Mouse (Mus musculus) MEL (cell line): Measurements from ENCODE around the gene Lsmem1. TPM values are rescaled to one million over a fixed set of nuclear protein-coding genes. Genes with fewer than 3 reads are reported as not detected.

Experiments used
- DNase-seq: peaks from one replicate; pipeline ENCODE4 v3.0.0; 2011; ENCODE audit warnings: low read depth, low spot score
- H3K27ac ChIP-seq: 2 replicates; pipeline ENCODE4 v1.5.1; 2012; ENCODE audit warnings: low read depth, mild to moderate bottlenecking, control low read depth, low read length, moderate library complexity; ENCODE audit not compliant: control insufficient read depth
- H3K27me3 ChIP-seq, 2 experiments: fragments of 150-350 bp in 1 of 2; sonication (generic) in 1 of 2; 2 replicates each; pipeline ENCODE4 v1.6.1; 2012; ENCODE audit warnings: low read length in 2 of 2, mild to moderate bottlenecking in 2 of 2, improper control_type of control experiment in 1 of 2, moderate library complexity in 1 of 2; ENCODE audit not compliant: insufficient read depth in 2 of 2, control insufficient read depth in 1 of 2
- H3K36me3 ChIP-seq, 2 experiments: 2 replicates each; pipeline ENCODE4 v1.6.1; 2012 to 2014; ENCODE audit warnings: low read length in 2 of 2, improper control_type of control experiment in 1 of 2, inconsistent platforms in 1 of 2, mild to moderate bottlenecking in 1 of 2; ENCODE audit not compliant: insufficient read depth in 2 of 2, control insufficient read depth in 1 of 2
- H3K4me1 ChIP-seq, 2 experiments: fragments of 150-350 bp in 1 of 2; sonication (generic) in 1 of 2; 2 replicates each; pipeline ENCODE4 v1.6.1; 2012; ENCODE audit warnings: low read length in 2 of 2, improper control_type of control experiment in 1 of 2, mild to moderate bottlenecking in 1 of 2; ENCODE audit not compliant: insufficient read depth in 2 of 2, control insufficient read depth in 1 of 2
- H3K4me3 ChIP-seq, 2 experiments: fragments of 150-350 bp in 1 of 2; sonication (generic) in 1 of 2; 2 replicates each; pipeline ENCODE4 v1.5.1; 2012; ENCODE audit warnings: low read depth in 2 of 2, low read length in 2 of 2, mild to moderate bottlenecking in 2 of 2, moderate library complexity in 2 of 2, control low read depth in 1 of 2, improper control_type of control experiment in 1 of 2; ENCODE audit not compliant: control insufficient read depth in 1 of 2, insufficient read depth in 1 of 2
- H3K79me2 ChIP-seq: 2 replicates; pipeline ENCODE4 v1.6.1; 2012; ENCODE audit warnings: mild to moderate bottlenecking, low read length, moderate library complexity; ENCODE audit not compliant: control insufficient read depth, poor library complexity, insufficient read depth
- H3K9ac ChIP-seq: 2 replicates; pipeline ENCODE4 v1.6.1; 2012; ENCODE audit warnings: low read depth, mild to moderate bottlenecking, control low read depth, low read length, moderate library complexity; ENCODE audit not compliant: control insufficient read depth, poor library complexity, severe bottlenecking
- H3K9me3 ChIP-seq: fragments of 150-350 bp; sonication (generic); replicated peaks from 2 replicates; pipeline ENCODE4 v1.6.1; 2012; ENCODE audit warnings: mild to moderate bottlenecking, low read length, improper control_type of control experiment, moderate library complexity; ENCODE audit not compliant: insufficient read depth
- BHLHE40 ChIP-seq: IDR thresholded peaks from 2 replicates; pipeline ENCODE4 v1.6.1; 2012; ENCODE audit warnings: low read depth, mild to moderate bottlenecking, inconsistent platforms, low read length, improper control_type of control experiment, borderline replicate concordance
- CHD2 ChIP-seq: IDR thresholded peaks from 2 replicates; pipeline ENCODE4 v1.6.1; 2011; ENCODE audit warnings: low read length, improper control_type of control experiment
- CTCF ChIP-seq, 3 experiments: IDR thresholded peaks in 2 of 3; conservative IDR thresholded peaks in 1 of 3; 2 replicates each; pipeline ENCODE4 v1.5.1; 2011 to 2012; ENCODE audit warnings: low read length in 3 of 3, low read depth in 2 of 3, mild to moderate bottlenecking in 2 of 3, improper control_type of control experiment in 1 of 3, inconsistent platforms in 1 of 3, mixed read lengths in 1 of 3, moderate library complexity in 1 of 3; ENCODE audit not compliant: control insufficient read depth in 1 of 3, insufficient read depth in 1 of 3, poor library complexity in 1 of 3, severe bottlenecking in 1 of 3
- E2F4 ChIP-seq: IDR thresholded peaks from 2 replicates; pipeline ENCODE4 v1.6.1; 2011; ENCODE audit warnings: low read depth, low read length, improper control_type of control experiment, borderline replicate concordance
- EP300 ChIP-seq, 2 experiments: IDR thresholded peaks; 2 replicates each; pipeline ENCODE4 v1.6.1; 2011; ENCODE audit warnings: improper control_type of control experiment in 2 of 2, low read length in 2 of 2, low read depth in 1 of 2, mild to moderate bottlenecking in 1 of 2
- ETS1 ChIP-seq: IDR thresholded peaks from 2 replicates; pipeline ENCODE4 v1.6.1; 2012; ENCODE audit warnings: low read depth, mild to moderate bottlenecking, inconsistent platforms, low read length, improper control_type of control experiment, moderate library complexity
- GATA1 ChIP-seq: IDR thresholded peaks from 2 replicates; pipeline ENCODE4 v1.6.1; 2011; ENCODE audit warnings: low read depth, low read length, improper control_type of control experiment
- JUND ChIP-seq: IDR thresholded peaks from 2 replicates; pipeline ENCODE4 v1.6.1; 2011; ENCODE audit warnings: low read depth, mild to moderate bottlenecking, improper control_type of control experiment, low read length
- KAT2A ChIP-seq: conservative IDR thresholded peaks from 2 replicates; pipeline ENCODE4 v1.6.1; 2012; ENCODE audit warnings: low read depth, low read length, improper control_type of control experiment, inconsistent platforms
- MAFK ChIP-seq: IDR thresholded peaks from 2 replicates; pipeline ENCODE4 v1.6.1; 2011; ENCODE audit warnings: low read depth, mild to moderate bottlenecking, low read length, improper control_type of control experiment, borderline replicate concordance
- MAX ChIP-seq: IDR thresholded peaks from 2 replicates; pipeline ENCODE4 v1.6.1; 2011; ENCODE audit warnings: low read length, improper control_type of control experiment
- MAZ ChIP-seq: IDR thresholded peaks from 2 replicates; pipeline ENCODE4 v1.6.1; 2012; ENCODE audit warnings: low read depth, mild to moderate bottlenecking, inconsistent platforms, low read length, improper control_type of control experiment
- MYB ChIP-seq: IDR thresholded peaks from 2 replicates; pipeline ENCODE4 v1.6.1; 2011; ENCODE audit warnings: mild to moderate bottlenecking, low read depth, low read length, improper control_type of control experiment
- MYC ChIP-seq: IDR thresholded peaks from 2 replicates; pipeline ENCODE4 v1.6.1; 2011; ENCODE audit warnings: low read depth, mild to moderate bottlenecking, low read length, improper control_type of control experiment, moderate library complexity
- NELFE ChIP-seq: IDR thresholded peaks from 2 replicates; pipeline ENCODE4 v1.6.1; 2011; ENCODE audit warnings: low read depth, low read length, improper control_type of control experiment
- NRF1 ChIP-seq: IDR thresholded peaks from 2 replicates; pipeline ENCODE4 v1.6.1; 2014; ENCODE audit warnings: low read depth, mild to moderate bottlenecking, inconsistent platforms, low read length, improper control_type of control experiment, moderate library complexity; ENCODE audit not compliant: poor library complexity, insufficient read depth, severe bottlenecking
- POLR2A ChIP-seq, 2 experiments: IDR thresholded peaks; 2 replicates each; pipeline ENCODE4 v1.6.1; 2011 to 2012; ENCODE audit warnings: low read length in 2 of 2, mild to moderate bottlenecking in 2 of 2, control low read depth in 1 of 2, improper control_type of control experiment in 1 of 2, low read depth in 1 of 2, moderate library complexity in 1 of 2; ENCODE audit not compliant: control insufficient read depth in 1 of 2, insufficient read depth in 1 of 2, poor library complexity in 1 of 2
- RAD21 ChIP-seq: IDR thresholded peaks from 2 replicates; pipeline ENCODE4 v1.6.1; 2011; ENCODE audit warnings: mild to moderate bottlenecking, low read depth, low read length, improper control_type of control experiment
- RCOR1 ChIP-seq: IDR thresholded peaks from 2 replicates; pipeline ENCODE4 v1.6.1; 2012; ENCODE audit warnings: low read depth, mild to moderate bottlenecking, inconsistent platforms, low read length, improper control_type of control experiment
- SIN3A ChIP-seq: IDR thresholded peaks from 2 replicates; pipeline ENCODE4 v1.6.1; 2012; ENCODE audit warnings: low read length, improper control_type of control experiment, inconsistent platforms
- TBP ChIP-seq: IDR thresholded peaks from 2 replicates; pipeline ENCODE4 v1.8.0; 2011; ENCODE audit warnings: low read depth, low read length, improper control_type of control experiment
- ZC3H11A ChIP-seq: IDR thresholded peaks from 2 replicates; pipeline ENCODE4 v1.6.1; 2012; ENCODE audit warnings: low read depth, mild to moderate bottlenecking, inconsistent platforms, low read length, improper control_type of control experiment
- ZMIZ1 ChIP-seq: IDR thresholded peaks from 2 replicates; pipeline ENCODE4 v1.6.1; 2012; ENCODE audit warnings: low read depth, mild to moderate bottlenecking, inconsistent platforms, low read length, improper control_type of control experiment, moderate library complexity
- ZNF384 ChIP-seq: IDR thresholded peaks from 2 replicates; pipeline ENCODE4 v1.6.1; 2012; ENCODE audit warnings: low read depth, mild to moderate bottlenecking, inconsistent platforms, low read length, improper control_type of control experiment
- polyA plus RNA-seq, 2 experiments: library from polyadenylated mRNA; stranded (reverse) in 1 of 2; unstranded in 1 of 2; fragments of >175 nt in 1 of 2; fragments of >200 nt in 1 of 2; gene quantifications; 2 replicates each; pipeline versions ENCODE4 v1.2.1 to v1.2.4; 2012; ENCODE audit warnings: low replicate concordance in 2 of 2, low read depth in 1 of 2; ENCODE audit not compliant: insufficient read length in 2 of 2, insufficient read depth in 1 of 2, missing spikeins in 1 of 2
- total RNA-seq: library from RNA; depleted of rRNA; stranded (reverse); fragments of 300-350 nt; gene quantifications from 2 replicates; pipeline ENCODE4 v1.2.3, GENCODE M21; 2012

Gene Lsmem1
- total and polyA plus RNA-seq, 3 experiments = 0.14 TPM; not detected in 2

DNA sequence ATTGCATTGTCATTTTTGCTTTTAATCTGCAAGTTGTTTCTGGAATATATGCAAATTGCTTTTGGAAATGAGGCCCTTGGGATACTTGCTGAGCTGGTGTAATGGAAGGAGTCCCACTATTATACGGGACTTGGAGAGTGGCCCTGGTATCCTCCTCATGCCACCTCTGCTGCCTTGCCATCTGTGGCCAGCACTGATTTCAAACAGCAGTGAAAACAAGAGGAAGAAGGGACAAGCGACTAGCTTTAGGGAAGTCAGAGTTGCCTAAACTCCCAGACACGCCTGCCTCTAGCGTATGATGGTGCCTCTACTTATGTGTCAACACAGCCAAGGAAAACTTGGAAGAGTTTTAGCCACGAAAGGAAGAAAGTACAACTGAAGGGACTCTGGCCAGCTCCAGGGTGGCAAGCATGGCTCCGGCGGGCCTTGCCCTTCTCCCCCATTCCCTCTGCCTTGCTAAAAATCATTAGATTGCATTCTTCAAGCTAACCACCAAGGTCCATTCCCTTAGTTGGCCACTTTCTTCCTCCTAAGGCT lies 46.2 kb upstream of the Lsmem1 start:
- no peaks in the 10 kb centered on the region for H3K79me2 ChIP-seq
- H3K9me3 ChIP-seq = no peaks in the 10 kb centered on the region
- H3K27ac ChIP-seq = no peak overlapping the region
- no peak overlapping the region for H3K9ac ChIP-seq
- TF ChIP-seq KAT2A (no peak), EP300 (IDR thresholded peaks at IDR 0.05; ENCODE audit: low read depth in 1 of 2, low read length in 2 of 2) (no peak)
- peaks cover 12 to 19% of the 10 kb centered on the region in 2 experiments for H3K4me1 ChIP-seq
- H3K27me3 ChIP-seq = no peaks in the 10 kb centered on the region
- no peak overlapping the region for H3K4me3 ChIP-seq
- peaks cover 0 to 17% of the 10 kb centered on the region in 2 experiments; a peak in 2 of 4 replicates for H3K36me3 ChIP-seq
- DNase-seq = no peak

DNA sequence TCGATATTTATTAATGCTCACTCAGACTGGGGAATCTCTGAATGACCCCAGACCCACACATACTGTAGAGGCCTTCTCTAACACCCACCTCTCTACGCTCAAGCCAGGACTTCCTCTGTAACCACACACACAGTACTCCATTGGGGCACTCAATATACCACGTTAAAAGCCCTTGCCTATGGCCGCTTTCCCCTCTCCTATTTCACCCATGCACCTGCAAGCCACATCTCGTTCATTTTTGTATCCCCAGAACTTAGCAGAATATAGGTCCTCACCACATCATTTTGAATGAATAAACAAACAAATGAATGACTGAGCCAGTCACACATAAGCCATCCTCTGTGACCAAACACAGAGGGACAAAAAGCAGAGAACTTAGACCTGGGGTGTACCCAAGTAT lies 45.6 kb upstream of the Lsmem1 start:
- H3K9me3 ChIP-seq = no peaks in the 10 kb centered on the region
- no peaks in the 10 kb centered on the region for H3K79me2 ChIP-seq
- H3K4me3 ChIP-seq = no peak overlapping the region
- H3K4me1 ChIP-seq = peaks cover 12 to 19% of the 10 kb centered on the region in 2 experiments
- DNase-seq = no peak
- no peak overlapping the region for H3K9ac ChIP-seq
- no peak for TF ChIP-seq BHLHE40
- no peak for TF ChIP-seq CTCF (IDR thresholded peaks at IDR 0.05 in 2 of 3, conservative IDR thresholded peaks at IDR 0.05 in 1 of 3; ENCODE audit: control insufficient read depth in 1 of 3, insufficient read depth in 1 of 3, low read depth in 2 of 3, low read length in 3 of 3, poor library complexity in 1 of 3, severe bottlenecking in 1 of 3)
- no peak for TF ChIP-seq MAX
- no peak for TF ChIP-seq TBP
- no peak for TF ChIP-seq MAZ
- TF ChIP-seq RCOR1 = no peak
- TF ChIP-seq CHD2 = no peak
- TF ChIP-seq NELFE = no peak
- TF ChIP-seq MYC = no peak
- H3K27ac ChIP-seq = no peak overlapping the region
- H3K36me3 ChIP-seq = peaks cover 0 to 17% of the 10 kb centered on the region in 2 experiments; a peak in 2 of 4 replicates
- H3K27me3 ChIP-seq = no peaks in the 10 kb centered on the region

DNA sequence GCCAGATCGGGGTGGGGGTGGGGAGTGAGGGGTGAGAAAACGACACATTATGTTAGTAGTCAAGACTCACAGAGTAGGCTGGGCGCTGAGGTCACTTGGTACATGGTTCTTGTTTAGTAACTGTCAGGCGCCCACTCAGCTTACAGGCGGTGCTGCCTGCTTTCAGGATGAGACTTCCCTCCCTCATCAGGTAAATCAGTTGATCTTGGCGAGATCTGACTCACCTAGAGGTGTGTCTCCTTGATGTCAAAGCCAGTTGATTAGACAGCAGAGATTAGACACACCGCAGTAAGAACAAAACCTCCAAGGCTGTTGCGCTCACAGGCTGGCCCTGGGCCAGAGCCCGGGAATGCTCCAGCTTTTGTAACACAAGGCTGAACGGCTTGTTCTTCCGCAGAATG lies 44.5 kb upstream of the Lsmem1 start:
- Histone ChIP-seq H3K9me3 (no peaks in the 10 kb centered on the region), H3K27ac (no peak overlapping the region), H3K4me3 (no peak overlapping the region), H3K79me2 (no peaks in the 10 kb centered on the region), H3K4me1 (peaks cover 12 to 16% of the 10 kb centered on the region in 2 experiments), H3K27me3 (no peaks in the 10 kb centered on the region), H3K9ac (no peak overlapping the region), H3K36me3 (peaks cover 0 to 17% of the 10 kb centered on the region in 2 experiments; a peak in 2 of 4 replicates)
- TF ChIP-seq POLR2A (IDR thresholded peaks at IDR 0.05; ENCODE audit: control insufficient read depth in 1 of 2, insufficient read depth in 1 of 2, low read depth in 1 of 2, low read length in 2 of 2, poor library complexity in 1 of 2) (no peak), EP300 (IDR thresholded peaks at IDR 0.05; ENCODE audit: low read depth in 1 of 2, low read length in 2 of 2) (no peak), ZMIZ1 (no peak), NRF1 (no peak), ZNF384 (no peak), KAT2A (no peak), MAFK (no peak), JUND (no peak), MAX (no peak), RCOR1 (no peak), GATA1 (no peak), ZC3H11A (no peak), NELFE (no peak), MYB (no peak), E2F4 (no peak), ETS1 (no peak), RAD21 (no peak), SIN3A (no peak), TBP (no peak), MAZ (no peak)
- DNase-seq = no peak
